Mouse (Mus musculus) E14TG2a.4 (cell line): ENCODE results near the gene Gm9833.

Source experiments
- H3K27me3 ChIP-seq: 2 replicates; pipeline ENCODE4 v1.6.1; 2014; ENCODE audit warnings: low read length, control low read depth; ENCODE audit not compliant: insufficient read depth
- H3K36me3 ChIP-seq: 2 replicates; pipeline ENCODE4 v1.6.1; 2014; ENCODE audit warnings: low read length, control low read depth; ENCODE audit not compliant: insufficient read depth
- H3K4me1 ChIP-seq: replicated peaks from 2 replicates; pipeline ENCODE4 v1.6.1; 2014; ENCODE audit warnings: low read depth, low read length, control low read depth
- H3K4me3 ChIP-seq: replicated peaks from 2 replicates; pipeline ENCODE4 v1.5.1; 2014; ENCODE audit warnings: mild to moderate bottlenecking, low read length
- H3K9me3 ChIP-seq: 2 replicates; pipeline ENCODE4 v1.6.1; 2014; ENCODE audit warnings: low read length, control low read depth
- CTCF ChIP-seq: conservative IDR thresholded peaks from 2 replicates; pipeline ENCODE4 v1.5.1; 2014; ENCODE audit warnings: low read length
- NANOG ChIP-seq: IDR thresholded peaks from 2 replicates; pipeline ENCODE4 v1.6.1; 2014; ENCODE audit warnings: borderline replicate concordance, low read length, mixed read lengths
- POU5F1 ChIP-seq: IDR thresholded peaks from 2 replicates; pipeline ENCODE4 v1.6.1; 2014; ENCODE audit warnings: low read length, borderline replicate concordance

The Gm9833 gene

DNA sequence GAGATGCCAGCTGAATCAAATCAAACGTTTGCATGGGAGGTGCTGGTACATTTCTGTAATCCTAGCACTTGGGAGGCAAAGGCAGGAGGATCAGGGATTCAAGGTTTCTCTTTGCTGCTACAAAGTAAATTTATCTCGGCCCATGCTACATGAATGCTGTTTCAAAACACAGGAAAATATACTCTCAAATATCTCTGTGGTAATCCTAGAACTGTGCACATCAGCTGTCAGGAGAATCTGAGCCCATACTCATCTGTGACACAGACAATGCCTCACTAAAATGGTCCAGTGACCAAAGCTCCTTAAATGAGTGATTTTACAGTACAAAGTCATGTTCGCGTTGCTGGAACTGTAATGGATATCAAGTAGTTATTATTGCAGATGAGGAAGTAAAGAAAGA, 24.3 kb downstream of the Gm9833 start:
- H3K27me3 ChIP-seq = no peaks in the 10 kb centered on the region
- TF ChIP-seq NANOG = no peak
- TF ChIP-seq POU5F1 = no peak
- no peak for TF ChIP-seq CTCF

DNA sequence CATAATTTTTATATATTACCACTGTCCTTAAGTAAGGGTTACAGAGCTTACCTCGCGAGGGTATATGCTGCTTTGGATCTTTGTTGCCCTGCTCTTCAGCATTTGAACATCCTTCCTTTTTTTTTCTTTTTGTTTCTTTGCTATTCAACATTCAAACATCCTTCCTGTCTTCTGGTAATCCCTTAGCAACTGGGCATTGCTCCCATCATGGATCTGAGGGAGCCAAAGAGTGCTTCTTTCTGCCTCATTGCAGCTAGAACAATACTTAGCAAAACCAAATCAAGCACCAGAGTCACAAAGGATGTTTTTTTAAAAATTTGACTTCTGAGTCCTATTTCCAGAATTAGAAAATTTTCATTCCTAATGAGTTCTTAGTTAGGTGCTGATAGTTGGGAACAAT, 24.8 kb downstream of the Gm9833 start:
- Histone ChIP-seq H3K27me3 (no peaks in the 10 kb centered on the region), H3K4me1 (no peaks in the 10 kb centered on the region), H3K9me3 (peaks cover 9% of the 10 kb centered on the region), H3K36me3 (no peaks in the 10 kb centered on the region), H3K4me3 (no peak overlapping the region)
- TF ChIP-seq NANOG = no peak

More for the DNA sequence above, 24.3 kb downstream of the Gm9833 start:
- Histone ChIP-seq H3K4me3 (no peak overlapping the region), H3K4me1 (no peaks in the 10 kb centered on the region), H3K36me3 (no peaks in the 10 kb centered on the region), H3K9me3 (peaks cover 8% of the 10 kb centered on the region)

DNA sequence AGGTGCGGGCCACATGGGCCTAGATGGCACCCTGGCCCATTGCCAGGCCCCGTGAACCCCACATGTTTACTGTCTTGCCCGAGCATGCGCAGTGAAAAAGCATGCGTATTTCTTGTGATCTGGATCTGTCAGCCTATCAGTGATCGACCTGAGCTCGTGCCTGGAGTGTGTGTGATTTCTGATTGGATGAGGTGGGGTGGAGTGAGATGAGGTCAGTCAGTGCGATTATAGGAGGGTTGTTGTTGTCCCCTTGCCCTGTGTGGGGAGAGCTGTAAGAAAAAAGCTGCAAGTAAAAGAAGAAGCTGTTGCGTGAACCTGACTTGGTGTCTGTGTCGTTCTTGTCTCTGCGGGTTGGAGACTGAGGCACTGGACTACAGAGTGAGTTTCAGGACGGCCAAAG, 28.6 kb downstream of the Gm9833 start:
- no peak for TF ChIP-seq POU5F1
- Histone ChIP-seq H3K9me3 (peaks cover 23% of the 10 kb centered on the region), H3K36me3 (no peaks in the 10 kb centered on the region), H3K27me3 (no peaks in the 10 kb centered on the region), H3K4me1 (no peaks in the 10 kb centered on the region), H3K4me3 (no peak overlapping the region)

DNA sequence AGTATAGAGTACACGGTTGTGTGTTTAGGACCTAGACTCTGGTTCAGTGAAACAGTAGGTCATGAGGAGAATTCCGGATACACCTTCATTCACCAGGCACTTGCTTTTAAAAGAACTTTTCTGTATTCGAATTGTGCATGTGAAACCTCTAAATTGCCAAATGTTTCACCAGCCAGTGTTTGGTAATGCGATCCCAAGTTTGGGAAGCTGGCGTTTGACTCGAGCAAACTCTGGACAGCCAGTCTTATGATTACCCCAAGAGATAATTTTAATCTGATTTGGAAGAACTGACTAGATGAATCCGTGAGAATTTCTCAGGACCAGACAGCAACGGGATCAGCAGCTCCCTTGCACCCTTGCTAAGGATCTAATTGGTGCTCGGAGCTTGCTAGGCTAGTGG, 33.3 kb downstream of the Gm9833 start:
- Histone ChIP-seq H3K4me3 (no peak overlapping the region), H3K9me3 (peaks cover 18% of the 10 kb centered on the region), H3K36me3 (no peaks in the 10 kb centered on the region), H3K27me3 (no peaks in the 10 kb centered on the region), H3K4me1 (no peaks in the 10 kb centered on the region)
- TF ChIP-seq POU5F1 (no peak), NANOG (no peak)

DNA sequence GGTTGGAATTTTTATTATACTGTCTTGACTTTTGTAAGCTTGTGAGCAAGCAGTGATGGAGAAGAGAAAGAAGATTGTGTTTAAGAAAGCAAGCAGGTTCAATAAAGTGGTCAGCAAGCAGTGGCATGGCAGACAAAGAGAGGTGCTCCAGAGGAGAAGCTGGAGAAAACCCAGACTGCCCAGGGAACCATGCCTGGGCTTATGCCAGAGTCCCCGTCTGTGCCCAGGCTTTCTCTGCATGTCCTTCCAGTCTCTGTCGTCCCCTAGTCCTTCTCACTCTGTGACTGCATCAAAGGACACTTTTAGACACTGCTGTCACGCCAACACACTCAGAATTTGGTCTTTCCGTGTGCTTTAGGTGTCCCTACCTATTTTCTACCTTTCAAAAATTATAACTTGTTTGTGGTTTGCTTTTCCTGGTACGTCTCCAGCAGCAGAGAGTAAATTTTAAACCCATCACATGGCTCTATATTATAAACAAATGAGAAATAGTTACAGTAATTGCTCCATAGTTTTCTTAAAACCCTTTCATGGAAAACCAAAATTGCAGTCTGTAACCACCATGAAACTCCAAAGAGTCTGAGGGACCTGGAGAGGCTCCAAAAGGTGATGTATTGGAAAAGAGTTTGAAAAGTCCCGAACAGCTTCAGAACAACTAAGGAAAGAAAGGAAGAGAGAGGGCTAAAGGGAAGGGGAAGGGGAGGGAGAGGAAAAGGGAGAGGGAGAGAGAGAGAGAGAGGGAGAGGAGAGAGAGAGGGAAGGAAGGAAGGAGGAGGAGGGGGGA, 34.2 kb downstream of the Gm9833 start:
- peaks cover 15% of the 10 kb centered on the region; the same call in 1 of the 2 replicates for H3K9me3 ChIP-seq
- H3K27me3 ChIP-seq = no peaks in the 10 kb centered on the region

DNA sequence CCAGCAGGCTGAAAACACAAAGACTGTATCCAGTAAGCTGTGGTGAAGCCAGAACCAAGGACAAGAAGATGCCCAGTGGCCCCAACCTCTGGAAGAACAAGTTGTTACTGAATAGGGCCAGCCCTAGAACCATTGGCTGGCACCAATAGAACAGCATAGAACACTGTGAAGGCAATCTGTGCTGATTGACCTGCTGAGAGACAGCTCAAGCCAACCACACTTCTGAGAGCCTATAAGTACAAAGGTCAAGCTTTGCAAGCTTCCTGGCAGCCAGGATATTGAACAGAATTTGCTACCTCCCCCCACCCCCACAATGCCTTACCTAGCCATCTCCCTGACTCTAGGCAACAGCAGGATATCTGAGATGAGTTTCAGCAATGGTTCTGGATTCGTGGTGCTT, 35.7 kb downstream of the Gm9833 start:
- H3K4me3 ChIP-seq = no peak overlapping the region
- peaks cover 5% of the 10 kb centered on the region; the same call in 1 of the 2 replicates for H3K9me3 ChIP-seq
- H3K4me1 ChIP-seq = no peaks in the 10 kb centered on the region
- no peak for TF ChIP-seq NANOG
- no peak for TF ChIP-seq POU5F1
- no peak for TF ChIP-seq CTCF
- no peaks in the 10 kb centered on the region for H3K36me3 ChIP-seq
- no peaks in the 10 kb centered on the region for H3K27me3 ChIP-seq

More for the DNA sequence above, 34.2 kb downstream of the Gm9833 start:
- TF ChIP-seq CTCF = no peak
- no peak for TF ChIP-seq POU5F1
- no peak for TF ChIP-seq NANOG
- Histone ChIP-seq H3K36me3 (no peaks in the 10 kb centered on the region), H3K4me1 (no peaks in the 10 kb centered on the region), H3K4me3 (no peak overlapping the region)

DNA sequence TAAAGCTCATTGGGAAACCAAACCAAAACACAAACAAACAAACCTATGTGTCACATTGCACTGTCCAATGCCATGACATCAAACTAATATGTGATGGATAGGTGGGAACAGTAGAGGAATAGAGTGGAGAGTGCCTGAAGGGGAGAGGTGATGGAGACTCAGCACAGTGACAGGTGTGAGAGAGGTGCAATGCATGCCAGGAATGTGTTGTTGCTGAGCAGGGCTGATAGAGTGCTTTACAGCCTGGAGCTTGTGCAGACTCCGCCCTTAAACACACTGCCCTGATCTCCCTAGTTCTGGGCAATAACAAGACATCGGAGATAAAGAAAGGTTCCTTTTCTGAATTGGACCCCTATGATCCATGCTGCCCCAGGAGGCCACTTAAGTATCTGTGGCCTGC, 36.2 kb downstream of the Gm9833 start:
- peaks cover under 1% of the 10 kb centered on the region; the same call in 1 of the 2 replicates for H3K9me3 ChIP-seq
- no peak for TF ChIP-seq NANOG
- no peak for TF ChIP-seq POU5F1
- TF ChIP-seq CTCF = no peak
- no peaks in the 10 kb centered on the region for H3K4me1 ChIP-seq
- H3K4me3 ChIP-seq = no peak overlapping the region
- H3K27me3 ChIP-seq = no peaks in the 10 kb centered on the region
- H3K36me3 ChIP-seq = no peaks in the 10 kb centered on the region

DNA sequence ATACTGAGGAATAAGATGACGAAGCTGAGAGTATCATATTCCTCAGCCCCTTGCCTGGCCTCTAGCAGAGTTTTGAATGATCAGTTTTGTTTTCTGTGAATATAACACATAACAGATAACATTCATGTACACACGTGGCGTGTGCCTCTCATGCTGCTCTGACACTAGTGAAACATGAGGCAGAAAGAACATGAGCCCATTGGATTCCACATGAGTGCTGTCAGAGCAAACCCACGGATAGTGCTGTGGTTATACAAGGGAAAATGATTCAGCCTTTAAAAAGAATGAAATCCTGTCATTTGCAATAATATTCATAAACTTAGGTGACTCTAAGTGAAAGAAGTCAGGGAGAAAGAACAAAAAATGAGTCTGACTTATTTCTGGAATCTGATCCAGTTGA, 37.4 kb downstream of the Gm9833 start:
- Histone ChIP-seq H3K36me3 (no peaks in the 10 kb centered on the region), H3K4me3 (no peak overlapping the region), H3K4me1 (no peaks in the 10 kb centered on the region), H3K27me3 (no peaks in the 10 kb centered on the region), H3K9me3 (no peaks in the 10 kb centered on the region)
- TF ChIP-seq CTCF = no peak
- TF ChIP-seq POU5F1 = no peak
- no peak for TF ChIP-seq NANOG

DNA sequence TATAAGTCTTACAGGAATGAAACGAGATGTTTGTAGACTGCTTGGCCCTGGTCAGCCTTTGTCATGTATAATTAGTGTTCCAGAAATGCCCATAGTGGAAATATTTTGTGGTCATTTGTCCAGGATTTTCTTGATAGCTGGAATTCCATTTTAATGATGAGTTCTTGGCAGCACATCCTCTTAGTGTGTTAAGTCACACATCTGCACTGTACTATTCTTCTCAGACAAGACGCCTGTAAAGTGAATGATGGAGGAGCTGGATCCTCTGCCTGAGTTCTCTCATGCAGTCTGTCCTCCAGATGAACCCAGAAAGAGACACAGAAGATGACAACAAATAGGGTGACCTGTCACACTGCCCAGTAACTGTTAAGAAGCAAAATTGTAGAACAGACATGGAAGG, 38.1 kb downstream of the Gm9833 start:
- Histone ChIP-seq H3K4me3 (no peak overlapping the region), H3K36me3 (no peaks in the 10 kb centered on the region), H3K27me3 (no peaks in the 10 kb centered on the region), H3K4me1 (no peaks in the 10 kb centered on the region), H3K9me3 (no peaks in the 10 kb centered on the region)
- TF ChIP-seq NANOG (no peak), CTCF (no peak), POU5F1 (no peak)
